Mouse (Mus musculus) kidney, adult 2 months (tissue): Measurements from ENCODE around the gene Rab9. TPM values are rescaled to one million over a fixed set of nuclear protein-coding genes. Genes with fewer than 3 reads are reported as not detected.
"Not testable (repeated sequence)": the region's sequence is repeated elsewhere in the genome, so short reads cannot be mapped to it uniquely, and the experiment has no call there.

ENCODE experiments used
- DNase-seq: peaks from one replicate; pipeline ENCODE4 v3.0.0; 2021
- H3K27ac ChIP-seq: fragments of 200-500 bp; 2 replicates; pipeline ENCODE4 v1.5.1; 2012; ENCODE audit warnings: low read depth, low read length, control low read depth, inconsistent platforms; ENCODE audit not compliant: insufficient read depth
- H3K27me3 ChIP-seq: fragments of 200-500 bp; replicated peaks from 2 replicates; pipeline ENCODE4 v1.6.1; 2012; ENCODE audit warnings: mild to moderate bottlenecking, moderate library complexity, low read length, inconsistent platforms; ENCODE audit not compliant: control insufficient read depth, insufficient read depth
- H3K36me3 ChIP-seq: fragments of 200-500 bp; 2 replicates; pipeline ENCODE4 v1.6.1; 2012; ENCODE audit warnings: mild to moderate bottlenecking, moderate library complexity, low read length, inconsistent platforms; ENCODE audit not compliant: control insufficient read depth, insufficient read depth
- H3K4me1 ChIP-seq: fragments of 200-500 bp; 2 replicates; pipeline ENCODE4 v1.6.1; 2011; ENCODE audit warnings: low read length; ENCODE audit not compliant: control insufficient read depth, insufficient read depth
- H3K4me3 ChIP-seq: fragments of 200-500 bp; 2 replicates; pipeline ENCODE4 v1.5.1; 2011; ENCODE audit warnings: mild to moderate bottlenecking, low read depth, low read length, control low read depth; ENCODE audit not compliant: insufficient read depth
- CTCF ChIP-seq: fragments of 200-500 bp; conservative IDR thresholded peaks from 2 replicates; pipeline ENCODE4 v1.5.1; 2011; ENCODE audit warnings: low read depth, mild to moderate bottlenecking, control low read depth, low read length, moderate library complexity, mixed read lengths; ENCODE audit not compliant: insufficient read depth, insufficient read length
- POLR2A ChIP-seq: fragments of 200-500 bp; IDR thresholded peaks from one replicate; pipeline ENCODE4 v1.6.1; 2011; ENCODE audit warnings: low read depth, low read length, control low read depth
- WGBS: fragments of 180-500 bp; shearing (Covaris S2); methylation state at CpG from one replicate; pipeline ENCODE4 v1.1.7; 2018; 5-methylcytosine and 5-hydroxymethylcytosine counted together
- polyA plus RNA-seq: library from polyadenylated mRNA; depleted of rRNA; stranded (reverse); fragments of >200 nt; gene quantifications from 2 replicates; pipeline ENCODE4 v1.2.3, GENCODE M21; 2012; rRNA removed

The Rab9 gene
- polyA plus RNA-seq, result 10.3 and 14.6 TPM in 2 replicates

DNA sequence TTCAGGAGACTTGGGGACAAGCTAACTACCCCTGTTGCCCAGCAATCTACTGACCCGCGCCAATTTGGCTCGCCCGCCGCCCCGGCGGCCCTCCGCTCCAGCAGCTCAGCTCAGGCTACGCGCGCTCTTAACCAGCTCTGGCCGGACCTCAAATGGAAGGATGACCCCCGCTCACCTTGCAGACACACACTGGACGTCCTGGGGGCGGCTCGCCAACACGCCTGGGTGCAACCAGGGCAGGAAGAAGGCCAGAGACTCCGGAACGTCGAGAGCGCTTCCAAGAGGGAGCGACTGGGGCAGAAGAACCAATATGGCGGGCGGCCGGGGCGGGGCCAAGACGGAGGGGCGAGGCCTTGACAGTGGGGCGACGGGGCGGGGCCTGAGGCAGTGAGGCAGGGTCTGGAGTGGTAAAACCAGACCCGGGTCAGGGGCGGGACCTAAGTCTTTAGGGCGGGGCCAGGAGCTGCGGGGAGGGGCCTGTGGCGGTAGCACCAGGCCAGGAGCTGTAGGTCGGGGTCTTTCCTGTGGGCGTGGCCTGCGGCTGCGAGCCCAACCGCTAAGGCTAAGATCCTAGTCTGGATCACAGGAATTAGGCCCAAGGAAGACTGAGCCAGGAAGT lies at the start of gene Rab9:
TSS of gene Rab9 (minus strand) at position 503 of the 619 bp plus-strand sequence.
- peak; percentile 96 for DNase-seq
- no peaks in the 10 kb centered on the region; the same call in 1 of the 2 replicates for H3K36me3 ChIP-seq
- TF ChIP-seq POLR2A (no peak), CTCF (no peak)
- H3K27ac ChIP-seq, result peak within 1 kb of the TSS; percentile 94
- peak within 1 kb of the TSS; percentile 97 for H3K4me3 ChIP-seq
- peaks cover 15% of the 10 kb centered on the region; the same call in 1 of the 2 replicates for H3K4me1 ChIP-seq
- H3K27me3 ChIP-seq, result no peaks in the 10 kb centered on the region
- 2% methylated on average over 37 of the region's 41 CpGs for WGBS

DNA sequence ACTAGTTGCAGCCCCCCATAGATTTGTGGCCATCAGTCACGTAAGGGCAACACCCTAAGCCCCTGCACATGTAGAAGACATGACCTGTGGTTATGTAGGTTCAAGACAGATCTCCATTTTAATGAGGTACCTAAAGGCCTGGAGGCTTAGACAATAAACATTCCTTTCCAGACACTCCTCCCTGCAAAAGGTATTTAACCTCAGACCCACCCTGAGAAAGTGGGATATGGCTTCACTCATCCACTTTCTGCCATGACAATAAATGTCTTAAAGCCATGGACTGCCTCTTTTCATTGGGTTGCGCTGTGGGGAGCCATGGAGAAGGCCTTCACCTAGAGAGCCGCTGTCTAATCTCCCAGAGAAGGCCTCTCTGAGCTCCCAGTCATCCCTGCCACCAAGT lies 48.5 kb upstream of the Rab9 start:
- Histone ChIP-seq H3K27ac (no peak overlapping the region), H3K4me1 (no peaks in the 10 kb centered on the region), H3K36me3 (no peaks in the 10 kb centered on the region), H3K27me3 (no peaks in the 10 kb centered on the region), H3K4me3 (no peak overlapping the region)
- 91% methylated on average over 3 of the region's 3 CpGs for WGBS
- DNase-seq, result no peak
- TF ChIP-seq POLR2A, result no peak
- TF ChIP-seq CTCF, result no peak

DNA sequence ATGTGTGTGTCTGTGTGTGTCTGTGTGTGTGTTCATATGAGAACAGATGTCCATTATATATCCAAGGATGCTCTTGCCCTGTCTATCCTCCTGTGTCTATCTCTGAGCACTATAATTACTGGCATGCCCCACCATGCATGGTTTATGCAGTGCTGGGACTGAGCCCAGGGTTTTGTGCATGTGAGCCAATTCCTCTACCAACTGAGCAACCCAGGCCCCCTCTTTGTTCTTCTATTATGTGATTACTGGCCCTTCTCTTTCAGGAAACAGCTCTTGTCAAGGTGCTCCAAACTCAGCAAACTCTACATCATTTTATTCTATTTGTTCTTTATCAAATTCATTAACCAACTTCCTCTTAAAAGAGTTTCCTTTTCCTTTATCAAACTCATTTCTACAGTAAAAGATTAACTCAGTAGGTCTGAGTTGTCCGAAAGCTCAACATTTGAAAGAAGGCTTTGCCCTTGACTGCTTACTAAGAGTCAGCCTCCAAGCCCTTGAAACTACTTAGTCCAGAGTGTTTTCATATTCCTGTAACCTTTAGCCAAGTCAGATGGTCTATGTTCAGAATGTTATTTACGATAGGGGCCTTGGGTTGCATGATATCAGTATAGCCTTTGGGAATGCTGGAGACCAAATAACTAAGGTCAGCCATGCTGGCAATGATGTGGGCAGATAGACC lies 46.1 kb upstream of the Rab9 start:
- DNase-seq, result peak; percentile 1
- Histone ChIP-seq H3K27ac (peak overlapping the region; percentile 68), H3K36me3 (no peaks in the 10 kb centered on the region), H3K4me1 (no peaks in the 10 kb centered on the region), H3K4me3 (no peak overlapping the region), H3K27me3 (no peaks in the 10 kb centered on the region)
- TF ChIP-seq POLR2A (no peak), CTCF (no peak)
- 39% methylated on average over 2 of the region's 2 CpGs for whole genome bisulfite sequencing

DNA sequence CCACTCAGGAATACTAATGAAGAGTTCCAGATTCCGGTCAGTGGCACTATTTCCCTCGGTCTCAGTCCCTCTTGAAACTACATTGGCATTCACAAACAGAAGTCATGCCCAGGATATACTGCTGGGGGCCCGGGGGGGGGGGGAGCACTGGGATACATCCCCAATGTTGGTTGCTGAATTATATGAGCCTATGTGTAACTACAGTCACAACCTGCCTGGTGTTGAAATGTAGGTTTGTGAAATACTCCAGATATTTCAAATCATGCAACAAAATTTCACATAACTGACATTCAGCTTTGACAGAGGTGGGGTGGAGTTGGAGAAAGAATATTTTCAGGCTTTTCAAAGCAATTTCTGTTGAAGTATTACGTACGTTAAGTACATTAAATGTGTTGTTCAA lies 41.1 kb upstream of the Rab9 start:
- Histone ChIP-seq H3K36me3 (no peaks in the 10 kb centered on the region), H3K4me1 (no peaks in the 10 kb centered on the region), H3K27ac (no peak overlapping the region), H3K4me3 (no peak overlapping the region), H3K27me3 (no peaks in the 10 kb centered on the region)
- 80% methylated on average over 5 of the region's 5 CpGs for WGBS
- TF ChIP-seq CTCF, result no peak
- no peak for TF ChIP-seq POLR2A
- no peak for DNase-seq

DNA sequence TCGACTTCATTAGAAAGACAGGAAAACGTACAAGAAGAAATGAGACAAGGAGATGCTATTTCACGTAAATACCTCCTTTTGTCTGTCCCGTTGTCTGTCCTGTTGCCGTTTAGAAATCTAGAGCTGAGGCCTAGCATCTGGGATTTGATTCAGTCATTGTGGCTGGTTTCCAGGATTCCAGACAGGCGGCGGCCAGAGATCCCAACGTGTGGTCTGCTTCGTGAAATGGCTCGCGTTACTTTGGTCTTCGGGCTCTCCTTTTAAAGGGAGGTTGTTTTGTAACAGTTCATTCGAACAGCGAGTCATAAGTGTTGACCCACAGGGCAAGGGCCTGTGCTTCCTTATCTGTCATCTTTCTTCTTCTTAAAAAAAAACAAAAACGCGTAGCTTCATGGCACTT lies 38.7 kb upstream of the Rab9 start, which contains the start of gene Tceanc:
TSS of gene Tceanc (minus strand) at position 223 of the 400 bp plus-strand sequence.
- no peaks in the 10 kb centered on the region for H3K4me1 ChIP-seq
- no peaks in the 10 kb centered on the region for H3K36me3 ChIP-seq
- TF ChIP-seq POLR2A (no peak), CTCF (no peak)
- WGBS, result 71% methylated on average over 16 of the region's 16 CpGs
- no peak within 1 kb of the TSS for H3K27ac ChIP-seq
- no peak for DNase-seq
- no peaks in the 10 kb centered on the region for H3K27me3 ChIP-seq
- no peak within 1 kb of the TSS for H3K4me3 ChIP-seq

DNA sequence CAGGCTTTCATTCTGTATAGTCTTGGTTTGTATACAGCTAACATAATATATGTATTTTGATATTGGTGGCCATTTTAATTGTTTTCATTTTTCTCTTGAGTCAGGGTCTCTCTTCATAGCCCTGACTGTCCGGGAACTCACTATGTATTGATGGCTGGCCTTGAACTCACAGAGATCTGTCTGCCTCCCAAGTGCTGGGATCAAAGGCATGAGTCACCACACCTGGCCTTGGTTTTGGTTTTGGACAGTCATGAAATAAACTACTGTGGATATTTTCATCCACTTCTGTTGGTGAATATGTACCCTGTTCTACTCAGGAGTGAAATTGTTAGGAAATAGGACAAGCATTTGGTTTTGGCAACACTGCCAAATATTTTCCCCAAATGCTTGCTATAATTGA lies 37.0 kb upstream of the Rab9 start:
- DNase-seq, result no peak
- H3K27me3 ChIP-seq, result no peaks in the 10 kb centered on the region
- H3K36me3 ChIP-seq, result no peaks in the 10 kb centered on the region
- TF ChIP-seq POLR2A (no peak), CTCF (no peak)
- WGBS, result 100% methylated on average over 1 of the region's 1 CpGs
- H3K27ac ChIP-seq, result no peak overlapping the region
- H3K4me1 ChIP-seq, result no peaks in the 10 kb centered on the region
- no peak overlapping the region for H3K4me3 ChIP-seq

DNA sequence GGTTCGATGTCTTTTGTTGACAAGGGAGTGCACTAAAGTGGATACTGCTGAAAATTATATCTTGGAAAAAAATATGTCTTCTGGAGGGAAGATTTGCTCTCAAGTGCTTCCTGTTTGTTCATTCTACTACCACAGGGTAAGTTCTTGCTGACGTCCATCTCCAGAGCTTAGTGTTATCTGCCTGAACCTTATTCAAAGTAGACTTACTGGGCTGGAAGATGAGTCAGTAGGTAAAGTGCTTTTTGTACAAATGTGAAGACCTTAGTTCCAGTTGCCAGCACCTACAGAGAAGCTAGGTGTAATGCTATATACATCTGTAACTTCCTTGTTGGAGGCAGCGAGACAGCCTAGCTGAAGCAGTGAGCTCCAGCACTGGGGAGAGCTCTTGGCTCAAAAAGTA lies 36.3 kb upstream of the Rab9 start:
- H3K4me3 ChIP-seq, result no peak overlapping the region
- 89% methylated on average over 3 of the region's 3 CpGs for WGBS
- H3K27me3 ChIP-seq, result no peaks in the 10 kb centered on the region
- no peak for DNase-seq
- H3K36me3 ChIP-seq, result no peaks in the 10 kb centered on the region
- TF ChIP-seq CTCF (no peak), POLR2A (no peak)
- no peaks in the 10 kb centered on the region for H3K4me1 ChIP-seq
- no peak overlapping the region for H3K27ac ChIP-seq

DNA sequence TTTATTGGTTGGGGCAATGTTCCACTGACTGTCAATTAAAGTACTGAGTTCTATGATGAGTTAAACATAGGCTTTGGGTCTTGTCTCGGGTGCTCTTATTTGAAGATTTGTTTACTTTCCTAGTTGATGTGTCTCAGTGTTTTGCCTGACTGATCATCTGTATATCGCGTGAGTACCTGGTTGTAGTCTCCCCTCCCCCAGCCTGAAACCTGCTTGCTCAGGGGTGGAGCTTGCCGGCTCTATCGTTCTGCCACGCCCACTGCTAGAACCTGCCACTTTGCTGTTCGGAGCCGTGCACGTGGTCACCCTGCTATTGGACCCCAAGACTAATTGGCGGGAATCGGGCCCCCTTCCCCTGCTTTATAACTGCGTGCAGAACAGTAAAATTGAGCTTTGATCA lies 34.4 kb upstream of the Rab9 start:
- H3K4me3 ChIP-seq, H3K27me3 ChIP-seq, H3K4me1 ChIP-seq, H3K36me3 ChIP-seq, H3K27ac ChIP-seq: not testable (repeated sequence)
- peak; percentile 60 for DNase-seq
- 10% methylated on average over 12 of the region's 12 CpGs for WGBS
